Mouse (Mus musculus) adrenal gland, postnatal 4 days (tissue): ENCODE measurements around the gene Scaf8. TPM values are rescaled to one million over a fixed set of nuclear protein-coding genes. Genes with fewer than 3 reads are reported as not detected.

Experiments
- DNase-seq, 2 experiments: peaks; one replicate each; pipeline ENCODE4 v3.0.0; 2021 to 2022; ENCODE audit warnings: low spot score in 2 of 2, mixed read lengths in 2 of 2
- total RNA-seq, 2 experiments: library from RNA; stranded (reverse); gene quantifications; 2 replicates each; pipeline ENCODE4 v1.2.3; 2021

Gene Scaf8
- total RNA-seq, 2 experiments from 2014 or later: 57.3 to 60.4 TPM

DNA sequence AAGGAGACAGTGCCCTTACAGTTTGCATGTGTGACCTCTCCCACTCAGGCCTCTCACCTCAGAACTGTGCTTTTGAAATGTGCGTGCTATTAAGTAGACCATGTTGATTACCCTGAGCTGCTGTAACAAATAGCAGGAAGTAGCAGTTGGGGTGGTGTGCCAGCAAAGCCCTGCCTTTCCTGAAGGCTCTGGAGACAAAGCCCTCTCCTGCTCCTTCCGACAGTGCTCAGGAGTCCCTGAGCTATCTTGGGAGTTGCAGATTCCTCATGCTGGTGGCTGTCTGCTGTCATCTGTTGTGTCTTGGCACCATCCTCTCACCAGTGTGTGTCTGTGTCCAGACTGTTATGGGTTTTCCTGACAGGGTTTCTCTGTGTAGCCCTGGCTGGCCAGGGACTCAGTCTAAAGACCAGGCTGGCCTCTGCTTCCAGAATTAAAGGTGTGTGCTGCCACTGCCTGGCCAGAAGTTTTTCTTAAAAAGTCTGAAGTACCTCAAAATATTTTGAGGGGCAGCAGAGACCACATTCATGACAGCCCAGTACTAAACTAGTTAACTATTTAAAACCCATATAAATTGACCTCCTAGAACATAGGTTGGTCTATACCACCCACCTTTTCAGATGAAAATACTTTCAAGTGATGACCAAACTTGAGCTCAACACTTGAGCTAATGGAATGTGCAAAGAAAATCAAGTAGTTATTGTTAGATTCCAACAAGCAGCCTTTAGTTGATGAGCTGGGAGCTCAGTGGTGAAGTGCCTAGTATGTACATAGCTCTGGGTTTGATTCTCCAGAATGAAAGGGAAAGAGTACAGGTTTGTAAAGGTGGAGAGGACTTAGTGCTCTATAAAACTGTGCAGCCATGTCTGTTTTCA is 92.0 kb downstream of the Scaf8 start:
- DNase-seq: no peak

DNA sequence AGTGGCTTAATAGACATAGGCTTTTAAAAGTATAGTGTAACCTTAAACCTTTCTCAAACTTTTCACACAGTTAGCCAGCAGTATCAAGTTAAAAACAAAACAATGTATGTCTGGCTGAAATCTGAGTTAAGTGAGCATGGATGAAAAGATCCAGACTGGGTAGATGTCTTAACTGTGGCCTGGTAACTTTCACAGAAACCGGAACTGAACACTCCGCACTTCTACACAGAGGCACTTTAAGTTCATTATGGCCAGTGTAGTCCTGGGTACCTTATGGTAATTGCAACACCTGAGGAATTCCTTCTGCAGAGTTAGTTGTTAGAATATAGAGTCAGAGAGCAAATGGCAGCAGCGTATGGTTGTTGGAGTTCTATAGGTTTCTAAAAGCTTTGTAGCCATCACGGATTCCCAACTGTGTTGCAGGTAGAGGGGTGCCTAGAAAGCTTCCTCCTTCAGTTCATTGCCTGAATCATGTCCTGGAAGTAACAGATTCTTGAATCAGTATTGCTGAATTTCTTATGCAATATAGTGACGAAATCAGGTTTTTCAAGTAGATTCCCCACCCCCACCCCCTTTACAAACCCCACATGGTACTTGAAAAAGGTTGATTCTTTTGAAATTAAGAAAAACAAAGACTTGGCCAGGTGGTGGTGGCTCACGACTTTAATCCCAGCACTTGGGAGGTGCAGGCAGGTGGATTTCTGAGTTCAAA is 92.9 kb downstream of the Scaf8 start:
- no peak for DNase-seq

DNA sequence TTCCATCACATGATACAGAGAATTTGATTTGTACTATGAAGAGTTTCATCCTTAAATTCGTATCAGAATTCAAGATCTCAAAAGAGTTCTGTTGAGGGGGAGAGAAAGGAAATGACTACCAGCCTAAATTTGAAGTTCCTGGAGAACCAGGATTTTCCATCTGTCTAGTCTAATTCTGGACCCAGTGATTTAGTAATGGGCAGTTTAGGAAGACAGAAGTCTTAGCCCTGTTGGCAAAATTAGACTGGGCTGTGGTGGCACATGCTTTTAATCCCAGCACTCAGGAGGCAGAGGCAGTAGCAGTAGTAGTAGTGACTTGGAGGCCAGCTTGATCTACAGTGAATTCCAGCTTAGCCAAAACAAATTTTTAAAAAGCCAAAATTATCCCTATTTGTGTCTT is 93.7 kb downstream of the Scaf8 start:
- no peak for DNase-seq

DNA sequence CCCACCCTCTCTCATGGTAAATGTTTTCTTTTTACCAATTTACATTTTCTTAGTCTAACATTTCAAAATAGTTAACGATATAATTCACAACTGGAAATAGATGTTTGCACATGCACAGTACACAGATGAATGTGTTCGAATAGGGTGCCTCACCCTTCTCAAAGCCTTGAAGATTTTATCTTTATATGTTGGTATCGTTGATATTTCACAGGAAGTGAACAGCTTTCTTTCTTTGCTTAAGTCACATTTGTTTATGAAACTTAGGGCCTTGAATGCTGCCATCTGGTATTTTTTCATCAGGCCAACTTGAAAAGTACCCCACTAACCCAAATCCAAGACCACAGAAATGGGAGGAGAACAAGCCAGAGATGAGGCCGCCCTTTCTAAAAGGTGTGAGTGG is 94.8 kb downstream of the Scaf8 start:
- no peak for DNase-seq

DNA sequence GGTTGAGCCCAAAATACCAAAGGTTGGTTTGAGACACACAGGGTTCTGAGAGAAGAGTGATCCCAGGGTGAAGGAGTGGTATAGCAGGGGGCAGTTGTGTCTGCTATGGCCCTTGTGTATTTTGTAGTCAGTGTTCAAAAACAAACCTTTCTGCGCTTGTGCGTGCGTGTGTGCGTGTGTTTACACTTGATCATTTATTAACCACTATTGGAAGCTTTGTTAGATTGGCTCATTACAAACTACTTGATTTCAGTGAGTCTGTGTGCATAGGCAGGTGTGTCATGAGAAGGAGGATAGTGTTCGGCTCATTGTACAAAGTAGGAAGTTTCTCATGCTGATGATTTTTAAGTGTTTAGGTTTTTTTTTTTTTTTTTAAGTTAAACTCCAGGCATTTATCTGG is 95.4 kb downstream of the Scaf8 start:
- no peak for DNase-seq

DNA sequence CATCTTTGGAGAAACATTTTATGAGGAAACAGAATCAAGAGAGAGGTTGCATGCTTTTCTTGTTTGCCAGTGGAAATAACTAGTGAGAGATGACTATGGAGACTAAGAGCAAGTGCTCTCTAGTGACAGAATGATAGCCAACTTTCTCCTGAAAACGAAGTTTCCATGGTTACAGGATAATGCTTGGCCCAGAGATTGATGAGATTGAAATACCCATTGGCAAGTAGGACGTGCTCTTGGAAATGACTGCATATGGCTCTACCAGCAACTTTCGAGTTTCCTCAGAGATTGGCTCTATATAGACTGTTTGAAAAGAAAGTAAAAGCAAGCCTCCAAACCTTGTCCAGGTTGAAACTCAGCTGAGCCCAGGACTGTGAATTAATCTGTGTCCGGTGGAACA is 97.3 kb downstream of the Scaf8 start:
- DNase-seq: no peak

DNA sequence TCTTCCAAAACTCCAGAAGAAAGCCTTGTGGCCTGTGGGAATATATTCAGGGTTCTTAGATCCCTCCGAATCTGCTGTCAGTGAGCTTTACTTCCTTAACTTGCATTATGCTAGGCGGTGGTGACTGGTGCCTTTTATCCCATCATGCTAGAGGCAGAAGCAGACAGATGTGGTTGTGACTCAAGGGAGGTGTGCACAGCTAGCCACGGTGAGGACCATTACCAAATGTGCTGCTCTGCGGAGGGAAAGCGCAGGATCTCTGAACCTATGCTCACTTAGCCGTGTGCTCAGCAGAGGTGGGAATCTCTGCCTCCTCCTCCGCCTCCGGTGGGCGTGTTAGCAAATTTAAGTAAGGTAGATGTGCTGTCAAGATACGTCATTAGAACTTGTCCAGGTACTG is 98.1 kb downstream of the Scaf8 start:
- no peak for DNase-seq

DNA sequence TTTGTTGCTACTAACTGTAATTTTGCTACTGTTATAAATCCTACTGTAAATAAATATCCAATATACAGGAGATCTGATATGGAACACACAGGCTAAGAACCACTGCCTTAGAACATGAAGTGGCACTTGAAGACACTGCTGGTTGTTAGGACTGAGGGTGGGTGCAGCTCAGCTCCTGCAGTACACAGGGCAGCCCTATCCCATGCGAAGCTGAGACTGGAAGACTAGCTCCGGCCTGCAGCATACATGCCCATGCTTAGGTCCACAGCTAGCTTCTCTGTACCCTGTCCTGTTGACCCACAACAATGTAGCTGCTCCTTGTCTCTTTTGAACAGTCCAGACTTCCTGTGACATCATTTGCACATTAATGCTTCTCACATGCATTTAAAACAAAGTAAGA is 100.1 kb downstream of the Scaf8 start:
- DNase-seq: no peak

DNA sequence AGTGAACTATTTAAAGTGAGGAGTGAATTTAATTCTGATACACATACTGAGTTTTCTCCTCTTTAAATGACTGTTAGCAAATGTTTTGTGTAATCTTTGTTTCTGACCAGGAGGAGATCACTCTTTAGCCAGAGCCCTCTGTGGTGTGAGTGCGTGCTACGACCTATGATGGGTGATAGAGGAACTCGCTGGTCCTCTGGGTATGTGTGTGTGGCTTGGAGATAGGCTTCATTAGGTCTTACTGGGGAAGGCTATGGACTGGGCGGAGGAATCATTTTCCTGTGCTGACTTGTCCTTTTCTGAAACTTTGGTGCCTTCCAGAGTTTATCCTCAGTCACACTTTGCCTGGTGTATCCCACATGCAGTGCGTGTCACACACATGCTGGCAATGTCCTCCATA is 102.3 kb downstream of the Scaf8 start:
- DNase-seq: no peak

DNA sequence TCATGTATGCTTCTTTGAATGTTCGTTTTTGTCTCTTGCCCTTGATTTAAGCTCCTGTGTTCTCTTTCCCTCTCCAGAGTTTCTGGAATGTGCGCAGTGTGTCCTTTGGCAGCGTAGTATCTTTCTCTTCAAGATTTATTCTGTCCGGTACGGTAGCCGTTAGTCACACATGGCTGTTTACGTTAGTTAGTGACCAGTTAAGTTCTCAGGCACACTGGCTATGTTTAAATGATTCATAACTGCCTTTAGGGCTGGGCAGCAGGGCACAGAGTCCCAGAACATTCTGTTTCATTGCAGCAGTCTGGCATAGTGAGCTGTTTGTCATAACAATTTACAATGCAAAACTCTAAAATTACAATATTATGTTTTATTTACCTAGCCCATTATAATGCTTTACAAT is 103.6 kb downstream of the Scaf8 start:
- DNase-seq: no peak

DNA sequence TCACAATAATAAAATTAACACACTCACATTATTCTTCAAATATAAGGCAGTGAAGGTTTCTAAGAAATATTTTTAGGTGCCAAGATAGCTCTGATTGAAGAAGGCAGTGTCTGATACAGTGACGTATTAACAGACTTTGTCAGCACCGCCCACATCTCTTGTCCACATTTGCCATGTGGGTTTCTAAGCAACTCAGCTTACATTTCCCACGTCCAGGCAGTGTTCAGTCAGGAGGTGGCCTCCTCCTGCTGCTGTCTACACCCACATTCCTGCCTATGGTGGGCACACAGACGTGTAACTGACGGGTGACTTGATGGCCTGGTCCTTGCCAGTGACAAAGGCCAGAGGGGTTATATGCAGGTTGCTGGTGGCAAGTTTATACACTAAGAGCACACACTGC is 104.1 kb downstream of the Scaf8 start:
- DNase-seq: no peak

DNA sequence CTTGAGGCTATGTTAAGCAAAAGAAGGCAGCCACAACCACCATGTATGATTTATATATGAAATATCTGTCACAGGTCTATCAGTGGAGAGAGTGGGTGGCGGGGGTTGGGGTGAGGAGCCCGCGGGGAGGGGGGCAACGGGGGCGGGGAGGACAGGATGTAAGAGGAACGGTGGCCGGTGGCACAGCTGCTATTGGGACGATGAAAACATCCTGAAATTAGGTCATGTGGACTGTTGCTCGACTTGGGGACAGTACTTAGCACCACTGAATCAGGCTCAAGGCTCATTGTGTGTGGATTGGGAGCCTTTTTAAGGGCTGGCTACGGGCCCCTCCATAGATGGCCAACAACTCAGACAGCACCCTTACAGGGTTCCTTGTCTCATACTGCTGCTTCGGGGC is 105.4 kb downstream of the Scaf8 start:
- no peak for DNase-seq

DNA sequence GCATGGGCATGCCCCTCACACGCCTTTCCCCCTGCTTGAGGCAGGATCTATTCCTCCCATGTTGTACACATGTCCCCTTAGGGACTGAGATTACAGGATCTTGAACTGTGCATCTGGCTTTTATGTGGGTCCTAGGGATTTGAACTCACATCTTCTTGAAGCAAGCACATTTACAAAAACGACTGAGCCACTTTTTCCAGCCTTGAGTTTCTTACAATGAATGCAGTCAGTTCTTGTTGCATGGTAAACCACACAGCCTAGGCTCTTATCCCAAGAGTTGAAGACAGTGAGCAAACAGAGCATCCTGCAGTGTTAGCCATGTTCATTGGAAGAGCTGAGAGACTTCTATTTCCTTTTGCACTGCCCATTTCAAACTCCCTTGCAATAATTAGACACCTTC is 108.3 kb downstream of the Scaf8 start:
- DNase-seq: no peak

DNA sequence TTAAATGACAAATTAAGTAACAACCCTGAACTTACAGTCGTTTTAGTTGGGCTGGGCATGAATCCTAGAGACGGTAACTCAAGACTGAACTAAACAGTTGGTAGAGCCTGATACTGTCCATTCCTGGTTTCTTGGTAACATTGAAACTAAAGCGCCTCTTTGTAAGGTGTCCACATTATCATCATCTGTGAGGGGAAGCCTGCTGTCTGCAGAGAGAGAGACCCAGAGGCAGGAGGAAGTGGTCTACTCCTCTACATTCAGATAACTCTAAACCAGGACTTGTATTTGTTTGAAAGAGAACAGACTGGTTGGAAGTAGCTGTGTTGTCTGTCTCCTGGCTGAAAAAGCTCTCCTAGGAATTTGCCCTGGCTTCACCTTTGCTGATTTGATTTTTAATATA is 108.9 kb downstream of the Scaf8 start:
- DNase-seq: no peak

DNA sequence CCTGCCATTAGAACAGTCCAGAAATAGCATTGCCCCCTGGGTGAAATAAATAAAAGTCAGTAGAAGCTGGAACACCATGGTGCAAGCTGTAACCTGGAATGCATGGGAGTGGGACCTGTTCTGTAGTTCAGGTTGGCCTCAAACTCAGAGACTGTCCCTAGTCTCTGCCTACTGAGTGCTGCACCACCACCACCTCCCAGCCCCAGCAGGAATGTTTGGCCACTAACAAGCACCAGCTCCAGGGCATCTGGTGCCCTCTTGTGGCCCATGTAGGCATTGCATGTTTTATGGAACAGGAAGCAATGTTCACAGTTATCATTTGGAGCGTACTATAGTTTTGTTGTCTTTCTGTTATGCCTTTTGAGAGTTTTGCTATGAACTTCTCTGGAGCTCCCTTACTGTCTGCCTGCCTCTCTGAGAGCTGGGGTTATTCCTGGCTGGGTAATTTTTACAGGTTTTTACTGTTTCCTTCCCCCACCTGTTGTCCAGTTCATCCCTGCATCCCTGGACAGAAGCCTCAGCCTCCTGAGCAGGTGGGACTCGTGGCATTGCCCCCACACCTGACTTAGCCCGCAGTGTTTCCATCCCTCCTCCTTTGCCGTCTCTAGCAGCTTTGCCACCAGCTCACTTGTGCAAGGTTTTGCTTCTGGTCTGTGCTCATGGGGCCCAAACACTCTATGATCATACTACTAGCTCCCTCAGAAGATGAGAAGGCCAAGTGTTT is 109.8 kb downstream of the Scaf8 start:
- peak; percentile 64 to 73 for DNase-seq

DNA sequence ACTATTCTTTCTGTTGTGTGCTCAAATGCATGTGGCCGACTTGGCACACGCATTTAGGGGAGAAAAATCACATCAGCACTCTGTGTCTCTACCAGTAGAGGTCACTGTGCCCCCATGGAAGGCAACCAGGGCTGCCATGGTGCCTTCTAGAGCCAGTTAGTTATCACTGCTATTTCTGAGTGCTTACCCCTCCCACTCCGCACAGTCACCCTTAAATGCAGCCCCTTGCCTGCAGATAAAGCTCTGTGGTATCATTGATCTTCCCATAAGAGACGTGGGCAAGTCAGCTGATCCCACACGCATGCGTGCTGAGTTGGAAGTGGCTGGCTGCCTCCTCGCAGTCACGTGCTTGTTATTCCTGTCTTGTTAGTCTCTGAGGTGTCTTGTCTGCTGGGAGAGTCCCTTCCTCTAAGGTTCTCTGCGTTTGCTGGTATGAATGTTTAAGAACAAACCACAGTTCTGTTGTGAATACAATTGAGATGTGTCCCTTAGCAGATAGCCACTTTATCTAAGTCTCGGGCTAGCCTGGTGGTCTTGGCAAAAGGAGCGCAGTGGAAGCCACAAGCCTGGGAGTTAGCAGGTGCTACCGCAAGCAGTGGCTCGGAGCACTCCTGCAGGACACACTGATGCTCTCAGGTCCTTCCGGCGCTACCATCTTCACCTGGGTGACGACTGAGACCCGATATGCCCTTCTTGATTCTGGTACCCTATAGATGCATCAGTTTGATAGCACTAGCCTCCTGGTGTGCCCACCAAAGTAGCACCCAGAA is 115.6 kb downstream of the Scaf8 start:
- no peak for DNase-seq

DNA sequence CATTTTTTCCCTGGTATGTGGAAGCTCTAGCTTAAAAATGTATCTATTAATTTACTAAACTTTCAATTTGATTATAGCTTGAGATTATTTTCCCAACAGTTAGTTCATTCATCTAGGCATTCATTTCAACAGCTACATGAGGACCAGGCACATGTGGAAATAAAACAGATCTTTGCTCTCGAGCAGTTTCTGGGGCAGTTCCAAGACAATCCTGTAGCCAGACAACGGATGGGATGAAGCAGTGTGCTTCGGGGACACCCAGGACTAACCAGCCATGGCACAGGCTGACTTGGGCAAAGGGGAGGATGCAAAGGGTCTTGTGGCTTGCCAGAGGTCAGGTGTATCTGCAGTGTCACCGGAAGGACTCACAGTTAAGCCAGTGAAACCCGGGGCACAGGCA is 117.9 kb downstream of the Scaf8 start:
- no peak for DNase-seq

DNA sequence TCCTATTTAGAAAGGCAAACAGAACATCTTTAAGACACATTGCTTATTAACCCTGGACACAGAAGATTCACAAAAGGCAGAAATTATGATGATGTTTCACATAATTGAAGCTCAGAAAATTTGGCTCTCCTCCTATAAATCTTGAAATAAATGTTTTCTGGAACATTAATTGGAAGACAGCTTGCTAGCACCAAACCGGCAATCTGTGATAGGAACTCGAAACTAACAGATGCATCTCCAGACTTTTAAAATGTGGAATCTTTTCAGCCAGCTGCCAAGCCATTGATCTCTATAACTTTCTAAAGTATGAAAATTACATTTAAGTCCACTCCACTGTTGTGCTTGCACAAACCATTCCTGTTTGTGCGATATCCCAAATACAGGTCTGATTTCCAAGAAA is 128.9 kb downstream of the Scaf8 start:
- DNase-seq: no peak

DNA sequence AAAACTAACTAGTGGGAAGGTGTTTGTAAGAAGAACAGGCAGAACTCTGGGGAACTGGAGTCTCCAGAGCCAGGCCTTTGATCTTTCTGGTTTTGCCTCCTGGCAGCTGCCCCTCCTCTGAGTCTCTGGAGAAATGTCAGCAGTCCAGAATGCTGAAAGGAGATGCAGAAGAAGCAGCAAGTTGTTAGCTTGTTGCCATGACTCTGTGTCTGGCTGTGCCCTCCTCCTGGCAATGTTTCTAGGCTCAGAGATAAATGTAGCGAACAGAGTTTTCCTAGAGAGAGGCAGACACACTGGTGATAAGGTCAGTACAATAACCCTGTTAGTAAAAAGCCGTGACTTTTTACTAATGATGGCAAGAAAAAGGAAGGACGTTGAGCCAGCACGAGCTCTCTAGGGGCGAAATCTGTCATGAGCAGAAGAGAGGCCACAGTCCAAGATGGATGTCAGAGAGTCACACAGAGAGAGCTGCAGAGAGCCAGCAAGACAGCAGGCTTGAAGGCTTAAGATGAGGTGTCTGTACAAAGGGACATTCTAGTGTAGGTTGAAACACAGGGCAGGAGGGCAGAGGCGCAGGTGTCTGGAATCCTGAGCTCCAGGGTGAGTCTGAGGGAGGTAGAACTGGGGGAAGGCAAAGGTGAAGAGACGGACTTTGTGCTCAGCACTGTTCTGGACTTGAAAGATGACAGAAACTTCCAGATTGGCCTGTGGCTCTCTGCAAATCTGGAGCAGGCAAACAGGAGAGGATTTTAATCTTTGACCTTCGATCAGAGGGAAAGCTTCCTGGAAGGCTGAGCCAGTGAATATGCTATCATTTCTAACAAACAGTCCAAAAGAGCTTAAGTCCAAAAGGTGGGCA is 130.3 kb downstream of the Scaf8 start:
- DNase-seq: no peak

DNA sequence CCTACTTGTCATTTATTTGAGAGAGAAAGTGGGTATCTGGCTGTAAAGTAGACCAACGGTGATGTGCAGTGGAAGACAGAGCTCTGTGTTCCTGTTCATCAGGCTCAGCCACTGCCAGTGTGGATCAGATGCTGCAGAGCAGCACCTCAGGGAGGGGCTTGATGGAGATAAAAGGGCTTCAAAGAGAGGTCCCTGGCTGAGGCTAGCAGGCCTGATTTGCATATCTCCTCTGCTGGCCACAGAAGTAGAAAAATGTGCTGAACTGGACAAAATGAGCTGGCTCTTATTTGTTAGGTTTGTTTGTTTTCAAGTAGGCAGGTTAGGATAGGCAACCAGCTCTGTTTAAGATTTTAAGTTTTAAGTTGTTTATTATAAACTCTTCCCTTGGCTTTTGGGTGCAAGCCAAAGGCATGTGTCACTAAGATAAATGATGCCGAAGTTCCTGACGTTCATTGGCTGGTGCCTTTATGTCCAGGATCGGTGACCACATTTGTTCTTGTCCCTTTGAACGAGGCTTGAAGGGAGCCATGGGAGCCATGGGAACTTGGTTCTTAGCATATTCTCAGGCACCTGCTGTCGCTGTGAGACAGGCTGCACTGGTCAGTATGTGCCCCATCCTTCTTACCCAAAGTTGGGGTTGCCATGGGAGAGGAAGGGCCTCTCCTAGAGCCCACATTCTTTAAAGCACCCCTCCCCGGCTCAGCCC is 132.0 kb downstream of the Scaf8 start:
- DNase-seq: no peak
